Mouse (Mus musculus) cerebellum, adult 2 months (tissue): ENCODE measurements around the gene Kng2. TPM values are rescaled to one million over a fixed set of nuclear protein-coding genes. Genes with fewer than 3 reads are reported as not detected.

Source experiments
- DNase-seq, 2 experiments: peaks; one replicate each; pipeline ENCODE4 v3.0.0; 2021
- H3K27ac ChIP-seq: fragments of 200-500 bp; 2 replicates; pipeline ENCODE4 v1.5.1; 2012; ENCODE audit warnings: low read length, control low read depth, inconsistent platforms; ENCODE audit not compliant: insufficient read depth
- H3K27me3 ChIP-seq: fragments of 200-500 bp; 2 replicates; pipeline ENCODE4 v1.6.1; 2012; ENCODE audit warnings: inconsistent platforms, mild to moderate bottlenecking, low read length, moderate library complexity; ENCODE audit not compliant: control insufficient read depth, insufficient read depth
- H3K4me1 ChIP-seq: fragments of 200-500 bp; 2 replicates; pipeline ENCODE4 v1.6.1; 2011; ENCODE audit warnings: low read length; ENCODE audit not compliant: control insufficient read depth, insufficient read depth
- H3K4me3 ChIP-seq: fragments of 200-500 bp; replicated peaks from 2 replicates; pipeline ENCODE3; 2011; ENCODE audit warnings: mild to moderate bottlenecking, low read depth, low read length, control low read depth; ENCODE audit not compliant: insufficient read depth
- CTCF ChIP-seq: fragments of 200-500 bp; IDR thresholded peaks from 2 replicates; pipeline ENCODE4 v1.5.1; 2011; ENCODE audit warnings: low read depth, mild to moderate bottlenecking, control low read depth, low read length, moderate library complexity, borderline replicate concordance; ENCODE audit not compliant: insufficient read depth
- POLR2A ChIP-seq: fragments of 200-500 bp; IDR thresholded peaks from 2 replicates; pipeline ENCODE4 v1.6.1; 2011; ENCODE audit warnings: low read length, control low read depth, borderline replicate concordance; ENCODE audit not compliant: insufficient read depth
- WGBS: fragments of 180-500 bp; shearing (Covaris S2); methylation state at CpG from one replicate; pipeline ENCODE4 v1.1.7; 2018; 5-methylcytosine and 5-hydroxymethylcytosine counted together
- polyA plus RNA-seq: library from polyadenylated mRNA; depleted of rRNA; stranded (reverse); fragments of >200 nt; gene quantifications from 2 replicates; pipeline ENCODE4 v1.2.3, GENCODE M21; 2012

The Kng2 gene
- polyA plus RNA-seq, 1 experiment, result not detected

- H3K27me3 ChIP-seq, result no peaks in the 10 kb centered on the region
- TF ChIP-seq POLR2A, result no peak
- TF ChIP-seq CTCF, result no peak
- H3K4me3 ChIP-seq, result no peak overlapping the region
- no peak for DNase-seq
- WGBS, result 74% methylated on average over 1 of the region's 1 CpGs
- H3K27ac ChIP-seq, result no peak overlapping the region
- H3K4me1 ChIP-seq, result no peaks in the 10 kb centered on the region
These were observed 61.8 kb downstream of the Kng2 start for GRCm38 (mm10) chr16:22967383-22968030.

GRCm38 (mm10) chr16:22963293-22963692 lies 66.0 kb downstream of the Kng2 start:
- Histone ChIP-seq H3K27ac (no peak overlapping the region), H3K27me3 (no peaks in the 10 kb centered on the region), H3K4me1 (no peaks in the 10 kb centered on the region), H3K4me3 (no peak overlapping the region)
- DNase-seq, result no peak
- TF ChIP-seq POLR2A (no peak), CTCF (no peak)

GRCm38 (mm10) chr16:22962256-22962655 lies 67.0 kb downstream of the Kng2 start:
- no peaks in the 10 kb centered on the region for H3K27me3 ChIP-seq
- WGBS, result 50% methylated on average over 5 of the region's 5 CpGs

GRCm38 (mm10) chr16:22961073-22961472 lies 68.2 kb downstream of the Kng2 start:
- H3K4me3 ChIP-seq, result no peak overlapping the region
- no peak for DNase-seq
- no peak overlapping the region for H3K27ac ChIP-seq
- no peaks in the 10 kb centered on the region for H3K4me1 ChIP-seq
- TF ChIP-seq POLR2A, result no peak
- TF ChIP-seq CTCF, result no peak
- H3K27me3 ChIP-seq, result no peaks in the 10 kb centered on the region
- 92% methylated on average over 8 of the region's 8 CpGs for WGBS

More at GRCm38 (mm10) chr16:22962256-22962655, 67.0 kb downstream of the Kng2 start:
- no peak overlapping the region for H3K27ac ChIP-seq
- TF ChIP-seq CTCF (no peak), POLR2A (no peak)
- no peak for DNase-seq
- H3K4me1 ChIP-seq, result no peaks in the 10 kb centered on the region
- H3K4me3 ChIP-seq, result no peak overlapping the region

- Histone ChIP-seq H3K27ac (no peak overlapping the region), H3K4me1 (no peaks in the 10 kb centered on the region), H3K4me3 (no peak overlapping the region), H3K27me3 (no peaks in the 10 kb centered on the region)
- no peak for DNase-seq
- WGBS, result 55% methylated on average over 11 of the region's 11 CpGs
- TF ChIP-seq POLR2A, result no peak
- TF ChIP-seq CTCF, result no peak
These were observed 73.2 kb downstream of the Kng2 start for GRCm38 (mm10) chr16:22956085-22956439.

GRCm38 (mm10) chr16:22955397-22956084 lies 73.7 kb downstream of the Kng2 start:
- no peak for DNase-seq
- TF ChIP-seq CTCF, result no peak
- TF ChIP-seq POLR2A, result no peak

GRCm38 (mm10) chr16:22953069-22953468 lies 76.2 kb downstream of the Kng2 start:
- DNase-seq, result no peak
- H3K27me3 ChIP-seq, result no peaks in the 10 kb centered on the region
- H3K4me3 ChIP-seq, result no peak overlapping the region
- H3K27ac ChIP-seq, result no peak overlapping the region
- no peaks in the 10 kb centered on the region for H3K4me1 ChIP-seq
- 30% methylated on average over 4 of the region's 4 CpGs for WGBS
- TF ChIP-seq CTCF (no peak), POLR2A (no peak)

More at GRCm38 (mm10) chr16:22955397-22956084, 73.7 kb downstream of the Kng2 start:
- 31% methylated on average over 13 of the region's 13 CpGs for WGBS
- Histone ChIP-seq H3K27ac (no peak overlapping the region), H3K4me3 (no peak overlapping the region), H3K4me1 (no peaks in the 10 kb centered on the region), H3K27me3 (no peaks in the 10 kb centered on the region)

- DNase-seq, result no peak
- Histone ChIP-seq H3K27me3 (no peaks in the 10 kb centered on the region), H3K4me1 (no peaks in the 10 kb centered on the region), H3K27ac (no peak within 1 kb of the TSS), H3K4me3 (no peak within 1 kb of the TSS)
- TF ChIP-seq POLR2A (no peak), CTCF (no peak)
- WGBS, result 93% methylated on average over 6 of the region's 6 CpGs
These were observed 78.4 kb downstream of the Kng2 start, which contains the start of gene Hrg for GRCm38 (mm10) chr16:22950840-22951395. TSS of gene Hrg (plus strand) at chr16:22951072.
